Mouse (Mus musculus) gastrocnemius, adult 18-20 months (tissue): ENCODE measurements around the gene Prelp. TPM values are rescaled to one million over a fixed set of nuclear protein-coding genes. Genes with fewer than 3 reads are reported as not detected.

ENCODE experiments used
- DNase-seq: peaks from one replicate; pipeline ENCODE4 v3.0.0; 2021; ENCODE audit warnings: low spot score
- total RNA-seq, 2 experiments: library from RNA; stranded (reverse); gene quantifications; 2 replicates each; pipeline ENCODE4 v1.2.3; 2021

The Prelp gene
- total RNA-seq, 2 experiments from 2014 or later = 17.6 to 37.2 TPM

GRCm38 (mm10) chr1:133936169-133936568 lies 15.0 kb upstream of the Prelp start:
- no peak for DNase-seq

- no peak for DNase-seq
Measured at GRCm38 (mm10) chr1:133934354-133934963, 13.2 kb upstream of the Prelp start.

- no peak for DNase-seq
Measured at GRCm38 (mm10) chr1:133933301-133934195, 12.3 kb upstream of the Prelp start.

GRCm38 (mm10) chr1:133929980-133930379 lies 8.8 kb upstream of the Prelp start:
- no peak for DNase-seq

- no peak for DNase-seq
Measured at GRCm38 (mm10) chr1:133925223-133925622, 4.0 kb upstream of the Prelp start.

- DNase-seq = no peak
Measured at GRCm38 (mm10) chr1:133924141-133924875, 3.1 kb upstream of the Prelp start.

GRCm38 (mm10) chr1:133923071-133923470 lies 1.9 kb upstream of the Prelp start:
- DNase-seq = no peak

- no peak for DNase-seq
Measured at GRCm38 (mm10) chr1:133920876-133921275, 338 bp downstream of the Prelp start.

- DNase-seq = no peak
Measured at GRCm38 (mm10) chr1:133920401-133920800, 813 bp downstream of the Prelp start.

- DNase-seq = peak; percentile 59
Measured at GRCm38 (mm10) chr1:133918088-133918470, 3.1 kb downstream of the Prelp start.

GRCm38 (mm10) chr1:133917456-133918087 lies 3.6 kb downstream of the Prelp start:
- peak; percentile 62 for DNase-seq

GRCm38 (mm10) chr1:133915723-133916355 lies 5.4 kb downstream of the Prelp start:
- peak; percentile 87 for DNase-seq

GRCm38 (mm10) chr1:133915115-133915514 lies 6.1 kb downstream of the Prelp start:
- no peak for DNase-seq

GRCm38 (mm10) chr1:133913018-133913417 lies 8.2 kb downstream of the Prelp start:
- DNase-seq = no peak

GRCm38 (mm10) chr1:133911456-133911855 lies 9.8 kb downstream of the Prelp start:
- peak; percentile 76 for DNase-seq

- DNase-seq = no peak
Measured at GRCm38 (mm10) chr1:133911008-133911407, 10.2 kb downstream of the Prelp start.

- no peak for DNase-seq
Measured at GRCm38 (mm10) chr1:133910108-133910507, 11.1 kb downstream of the Prelp start.

- DNase-seq = peak; percentile 46
Measured at GRCm38 (mm10) chr1:133908659-133909575, 12.3 kb downstream of the Prelp start.

- DNase-seq = no peak
Measured at GRCm38 (mm10) chr1:133907949-133908658, 13.1 kb downstream of the Prelp start, which contains the start of gene Optc. TSS of gene Optc (minus strand) at chr1:133907999.
